Mouse (Mus musculus): Measurements from ENCODE around the gene 9430097D07Rik.

DNA sequence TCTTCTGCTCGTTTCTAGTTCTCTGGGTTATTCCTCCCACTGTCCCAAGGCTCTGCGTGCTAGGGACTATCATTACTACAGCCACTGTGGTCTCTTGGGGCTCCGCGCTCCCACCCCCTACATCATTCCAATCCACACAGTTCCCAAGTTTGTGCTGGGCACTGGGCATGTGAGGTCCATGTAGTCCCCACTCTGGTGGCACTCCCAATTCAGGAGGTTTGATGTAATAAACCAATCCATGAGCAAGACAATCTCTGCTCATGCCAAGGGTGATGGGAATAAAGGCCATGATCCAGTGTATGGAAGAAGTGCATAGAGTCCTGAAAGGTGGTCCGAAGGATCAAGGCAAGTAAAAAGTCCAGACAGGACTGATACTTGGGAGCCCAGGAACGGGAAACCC lies 987 bp downstream of the 9430097D07Rik start, which contains the start of gene Pip5kl1:
- TF ChIP-seq CTCF (IDR thresholded peaks at IDR 0.05; ENCODE audit: extremely low read depth, insufficient read depth, low read length) (no peak), POLR2A (IDR thresholded peaks at IDR 0.05; ENCODE audit: extremely low read depth, insufficient read depth, low read length) (no peak)
